Comparison of ENCODE assay signal across 33 mouse cellular contexts in the genomic region with DNA sequence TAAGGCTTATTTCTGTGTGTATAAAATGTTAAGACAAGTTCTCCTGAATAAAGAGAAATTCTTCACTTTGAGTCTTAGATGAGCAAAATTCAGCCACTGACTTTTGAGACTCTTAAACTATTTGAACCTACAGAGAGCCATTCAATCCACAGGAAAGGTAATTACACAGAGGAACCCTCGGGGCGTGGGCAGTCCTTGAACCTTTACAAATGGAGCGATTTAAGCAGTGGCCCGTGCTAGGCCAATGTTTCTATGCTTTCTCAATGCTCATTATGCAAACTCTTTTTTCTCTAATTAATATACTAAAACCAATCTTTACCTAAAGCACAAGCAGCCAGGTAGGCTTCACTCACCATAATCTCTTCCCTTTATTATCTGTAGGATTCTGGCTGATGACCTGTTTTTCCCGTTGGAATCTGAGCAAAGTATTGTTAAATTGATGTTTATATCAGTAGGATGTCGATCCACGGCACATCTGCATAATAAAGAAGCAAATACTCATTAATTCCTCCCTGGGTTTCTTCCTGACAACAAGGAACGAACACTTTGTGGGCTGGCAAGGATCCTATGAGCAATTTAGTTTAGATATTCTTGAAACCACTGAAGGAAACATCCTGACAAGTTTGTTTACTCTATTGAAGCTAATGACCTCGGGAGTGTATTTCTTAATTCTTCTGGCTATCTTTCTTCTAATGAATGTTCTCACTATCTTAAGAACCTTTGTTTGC.
A peak's percentile ranks its signal among the peaks of the same experiment; 100 is the strongest.
DNase-seq lines count a peak whose midpoint lies in the region; ATAC-seq and TF ChIP-seq lines count a peak whose summit lies in the region.
"Had no signal": no experiment of that assay in that cellular context is flagged by ENCODE, and none has a peak within 500 bp of the region (broad histone marks: within the 10 kb centered on the region; RNA-seq: fewer than 3 reads in every experiment).

No protein-coding gene starts in this region.

- peak; percentile 61 for ATAC-seq in forebrain, embryonic 14.5 days
- ATAC-seq: hindbrain, embryonic 16.5 days; intestine, embryonic 15.5 days; liver, embryonic 12.5 days; liver, postnatal 0 days; lung, postnatal 0 days; midbrain, embryonic 15.5 days had no signal

- peak; percentile 10 for DNase-seq in kidney, postnatal 14 days
- no peak for DNase-seq in kidney, adult 2 months
- DNase-seq in ES-CJ7 (ENCODE audit: low read depth, low spot score) (peak; percentile 10), ES-E14 (ENCODE audit: low read depth, low spot score) (peak; percentile 13)
- peak; percentile 78 for DNase-seq in forebrain, embryonic 14.5 days (ENCODE audit: low spot score)
- no peak for DNase-seq in gastrocnemius, adult 2 months
- no peak for DNase-seq in layer of hippocampus, adult 8-10 months (ENCODE audit: low spot score in 2 of 2)
- DNase-seq: adrenal gland, postnatal 25 days; B cell, adult 2 months; cerebellum, adult 2 months; cerebellum, postnatal 14 days; gastrocnemius, postnatal 10 days; heart, postnatal 14 days; kidney, adult 9 months; kidney, postnatal 10 days; liver, postnatal 0 days; right cerebral cortex, adult 18-20 months; thymus, adult 18-20 months; thymus, postnatal 25 days had no signal

- intact Hi-C loops in gastrocnemius, adult 2 months (cut with DNase I): no loop called here

- no peaks in the 10 kb centered on the region for H3K4me1 ChIP-seq in kidney, adult 2 months (ENCODE audit: control insufficient read depth, insufficient read depth, low read length)
- H3K4me1 ChIP-seq in ES-E14 (ENCODE audit: control insufficient read depth in 2 of 2, insufficient read depth in 2 of 2, low read length in 2 of 2, poor library complexity in 1 of 2): no peaks in the 10 kb centered on the region
- no peaks in the 10 kb centered on the region for H3K4me1 ChIP-seq in forebrain, embryonic 14.5 days (ENCODE audit: control insufficient read depth, insufficient read depth, low read length)
- H3K4me1 ChIP-seq: embryonic facial prominence, embryonic 12.5 days; hindbrain, embryonic 10.5 days; intestine, embryonic 15.5 days; liver, embryonic 12.5 days; midbrain, embryonic 15.5 days; neural tube, embryonic 12.5 days had no signal

- no peak overlapping the region for H3K27ac ChIP-seq in kidney, adult 2 months (ENCODE audit: insufficient read depth, low read depth, low read length)
- no peak overlapping the region for H3K27ac ChIP-seq in ES-E14 (ENCODE audit: insufficient read depth, low read depth, low read length, poor library complexity, severe bottlenecking)
- no peak overlapping the region for H3K27ac ChIP-seq in forebrain, embryonic 14.5 days (ENCODE audit: low read depth, low read length)
- H3K27ac ChIP-seq in gastrocnemius, adult 2 months: no peak overlapping the region
- H3K27ac ChIP-seq: embryonic facial prominence, embryonic 12.5 days; hindbrain, embryonic 10.5 days; intestine, embryonic 15.5 days; left cerebral cortex, adult 2 months; limb, embryonic 12.5 days; liver, embryonic 12.5 days; midbrain, embryonic 10.5 days; midbrain, embryonic 15.5 days; neural tube, embryonic 12.5 days; stomach, postnatal 0 days had no signal

- H3K4me2 ChIP-seq in forebrain, embryonic 14.5 days (ENCODE audit: low read length): no peak overlapping the region
- H3K4me2 ChIP-seq: embryonic facial prominence, embryonic 12.5 days; intestine, embryonic 15.5 days; limb, embryonic 12.5 days; liver, embryonic 12.5 days; midbrain, embryonic 15.5 days; neural tube, embryonic 12.5 days had no signal

- no peak for TF ChIP-seq POLR2A in kidney, adult 2 months (IDR thresholded peaks at IDR 0.05; ENCODE audit: low read depth, low read length)

- 56% methylated on average over 9 of the region's 9 CpGs for WGBS in kidney, adult 2 months
- WGBS in forebrain, embryonic 14.5 days: 6% methylated on average over 9 of the region's 9 CpGs

- H3K36me3 ChIP-seq in kidney, adult 2 months (ENCODE audit: control insufficient read depth, insufficient read depth, low read length): no peaks in the 10 kb centered on the region
- H3K36me3 ChIP-seq in ES-E14 (ENCODE audit: control insufficient read depth, insufficient read depth, low read length, poor library complexity, severe bottlenecking): no peaks in the 10 kb centered on the region
- no peaks in the 10 kb centered on the region for H3K36me3 ChIP-seq in forebrain, embryonic 14.5 days (ENCODE audit: control insufficient read depth, insufficient read depth, low read length)
- H3K36me3 ChIP-seq: embryonic facial prominence, embryonic 12.5 days; G1E; hindbrain, embryonic 10.5 days; intestine, embryonic 15.5 days; limb, embryonic 12.5 days; liver, embryonic 12.5 days; midbrain, embryonic 10.5 days; midbrain, embryonic 15.5 days; neural tube, embryonic 12.5 days had no signal

- in situ Hi-C loops in ES-E14 (cut with MboI; ENCODE audit: low sequenced_read_pairs in 2 of 2, unreplicated experiment in 2 of 2): no loop called here

- no peak for TF ChIP-seq CTCF in kidney, adult 2 months (conservative IDR thresholded peaks at IDR 0.05; ENCODE audit: insufficient read depth, insufficient read length, low read depth, low read length)
- TF ChIP-seq CTCF in gastrocnemius, adult 2 months (IDR thresholded peaks at IDR 0.05): no peak

- no peaks in the 10 kb centered on the region for H3K9me3 ChIP-seq in ES-E14 (ENCODE audit: control insufficient read depth, insufficient read depth, low read depth, low read length)
- H3K9me3 ChIP-seq in forebrain, embryonic 14.5 days (replicated peaks; ENCODE audit: control insufficient read depth, low read length): no peaks in the 10 kb centered on the region
- H3K9me3 ChIP-seq: embryonic facial prominence, embryonic 12.5 days; G1E; hindbrain, embryonic 10.5 days; intestine, embryonic 15.5 days; limb, embryonic 12.5 days; liver, embryonic 12.5 days; midbrain, embryonic 10.5 days; midbrain, embryonic 15.5 days; neural tube, embryonic 12.5 days had no signal

- no peak overlapping the region for H3K9ac ChIP-seq in ES-E14 (ENCODE audit: insufficient read depth, low read depth, low read length, poor library complexity, severe bottlenecking)
- H3K9ac ChIP-seq in forebrain, embryonic 14.5 days (ENCODE audit: low read length): no peak overlapping the region
- H3K9ac ChIP-seq: embryonic facial prominence, embryonic 12.5 days; intestine, embryonic 15.5 days; limb, embryonic 12.5 days; liver, embryonic 12.5 days; liver, postnatal 0 days; midbrain, embryonic 15.5 days; neural tube, embryonic 12.5 days had no signal

- H3K27me3 ChIP-seq in kidney, adult 2 months (replicated peaks; ENCODE audit: control insufficient read depth, insufficient read depth, low read length): no peaks in the 10 kb centered on the region
- H3K27me3 ChIP-seq in forebrain, embryonic 14.5 days (replicated peaks; ENCODE audit: control insufficient read depth, insufficient read depth, low read length): 0 out of 2 replicates have a peak, but pooled peaks cover 2% of the 10 kb centered on the region
- H3K27me3 ChIP-seq: intestine, embryonic 15.5 days; limb, embryonic 12.5 days; liver, embryonic 12.5 days; midbrain, embryonic 15.5 days; neural tube, embryonic 12.5 days; Patski had no signal

- H3K4me3 ChIP-seq in kidney, adult 2 months (ENCODE audit: insufficient read depth, low read depth, low read length): no peak overlapping the region
- H3K4me3 ChIP-seq in ES-E14 (ENCODE audit: insufficient read depth in 1 of 2, low read depth in 1 of 2, low read length in 2 of 2, poor library complexity in 1 of 2, severe bottlenecking in 1 of 2): no peak overlapping the region
- no peak overlapping the region for H3K4me3 ChIP-seq in forebrain, embryonic 14.5 days (ENCODE audit: low read depth, low read length)
- H3K4me3 ChIP-seq in gastrocnemius, adult 2 months: no peak overlapping the region
- H3K4me3 ChIP-seq: embryonic facial prominence, embryonic 12.5 days; hindbrain, embryonic 10.5 days; intestine, embryonic 15.5 days; left cerebral cortex, adult 2 months; limb, embryonic 12.5 days; liver, embryonic 12.5 days; midbrain, embryonic 10.5 days; midbrain, embryonic 15.5 days; neural tube, embryonic 12.5 days had no signal

TF ChIP-seq in ES-E14, 5 proteins besides CTCF, POLR2A, EP300 and RAD21:
- TF ChIP-seq MAFK (IDR thresholded peaks at IDR 0.05; ENCODE audit: insufficient read depth, low read depth, low read length) (no peak), ZNF384 (IDR thresholded peaks at IDR 0.05; ENCODE audit: low read depth, low read length) (no peak), CHD2 (IDR thresholded peaks at IDR 0.05; ENCODE audit: low read depth, low read length) (no peak), HCFC1 (IDR thresholded peaks at IDR 0.05; ENCODE audit: borderline replicate concordance, insufficient read depth, low read length) (no peak), ZC3H11A (IDR thresholded peaks at IDR 0.05; ENCODE audit: borderline replicate concordance, low read depth, low read length) (no peak)
TF ChIP-seq in ES-E14: peak in this region for 0.

Comparison
In these comparisons a context has a peak if more than half of its experiments do, and no peak if none do; other contexts are left out.
1. DNase-seq: peak in kidney, postnatal 14 days (single experiment), ES-CJ7 (single experiment), ES-E14 (single experiment) and forebrain, embryonic 14.5 days (single experiment); none in kidney, adult 2 months (single experiment), gastrocnemius, adult 2 months (single experiment) and layer of hippocampus, adult 8-10 months (0 of 2).